Mouse (Mus musculus): ENCODE measurements around the gene Rnf220. TPM values are rescaled to one million over a fixed set of nuclear protein-coding genes. Genes with fewer than 3 reads are reported as not detected.
"Not testable (repeated sequence)": the region's sequence is repeated elsewhere in the genome, so short reads cannot be mapped to it uniquely, and the experiment has no call there.

The Rnf220 gene
- total RNA-seq, 2 experiments from 2014 or later, result 78.8 to 88.1 TPM

DNA sequence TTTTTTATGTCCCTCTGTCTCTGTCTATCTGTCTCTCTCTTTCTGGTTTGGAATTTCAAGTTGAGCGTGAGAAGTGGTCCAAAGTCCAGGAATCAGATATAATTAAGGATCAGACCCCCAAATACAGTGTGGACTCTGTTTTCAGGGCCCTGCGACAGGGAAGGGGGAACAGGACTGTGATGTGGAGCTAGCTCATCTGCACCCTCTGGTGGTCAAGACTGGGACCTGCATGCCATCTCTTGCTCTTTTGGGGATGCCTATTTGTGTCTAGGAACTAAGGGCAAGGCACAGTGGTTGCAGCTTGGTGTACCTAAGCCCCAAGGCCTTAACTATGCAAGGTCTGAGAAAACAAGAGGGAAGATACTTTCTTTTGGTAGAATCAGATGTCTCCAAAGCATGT lies 229.6 kb downstream of the Rnf220 start:
- DNase-seq, result peak; percentile 80 to 82

DNA sequence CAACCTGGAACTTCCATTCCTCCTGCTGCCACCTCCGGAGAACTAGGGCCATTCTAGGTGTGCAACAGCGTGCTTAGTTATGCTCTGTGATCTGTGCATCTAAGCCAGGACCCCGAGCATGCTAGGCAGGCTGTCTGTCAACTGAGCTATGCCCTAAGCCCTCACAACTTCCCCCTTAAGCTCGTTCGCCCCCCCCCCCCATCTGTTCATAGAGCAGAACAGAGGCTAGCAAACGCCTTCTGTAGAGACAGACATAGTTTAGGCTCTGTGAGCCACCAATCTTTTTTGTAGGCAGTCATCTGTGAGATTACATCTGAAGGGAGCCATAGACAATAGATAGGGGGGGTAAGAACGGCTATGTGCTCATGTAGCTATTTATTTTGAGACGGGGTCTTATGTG lies 233.9 kb downstream of the Rnf220 start:
- DNase-seq, result no peak

DNA sequence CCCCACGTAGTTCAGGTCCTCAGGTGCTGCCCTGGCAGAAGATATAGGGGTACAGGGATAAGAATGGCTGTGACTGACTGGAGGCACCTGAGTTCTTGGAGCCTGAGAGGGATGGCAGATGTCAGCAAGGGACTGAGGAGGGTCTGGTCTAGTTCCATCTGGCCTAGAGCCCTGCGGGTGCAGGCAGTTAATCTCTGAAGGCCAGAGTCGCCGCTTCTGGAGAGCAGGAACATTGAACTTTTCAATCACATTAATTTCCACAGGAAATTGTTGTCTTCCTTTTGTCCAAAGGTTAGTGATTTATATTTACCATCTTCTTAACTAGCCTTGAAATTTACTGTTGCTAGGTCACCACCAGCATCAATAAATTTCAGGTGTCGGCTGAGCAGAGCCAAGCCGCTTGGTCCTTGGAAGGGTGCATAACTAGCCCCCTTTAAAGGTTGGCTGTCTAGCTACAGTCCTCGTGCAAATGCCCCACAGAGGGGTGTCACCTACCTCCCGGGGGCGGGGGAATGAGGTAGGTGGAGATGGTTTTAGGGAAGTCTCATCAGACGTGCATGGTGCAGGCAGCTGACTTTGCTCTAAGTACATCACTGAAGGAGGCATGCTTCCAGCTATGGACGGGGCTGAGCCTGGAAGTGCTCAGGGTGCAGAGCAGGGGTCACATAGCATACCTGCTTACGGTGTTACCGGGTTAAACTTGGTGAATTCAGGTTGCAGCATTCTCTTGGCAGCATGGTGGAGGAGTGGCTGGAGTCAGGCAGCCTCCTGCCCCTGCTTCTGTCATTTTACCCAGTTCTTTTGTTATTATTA lies 234.5 kb downstream of the Rnf220 start:
- peak; percentile 76 to 82 for DNase-seq

DNA sequence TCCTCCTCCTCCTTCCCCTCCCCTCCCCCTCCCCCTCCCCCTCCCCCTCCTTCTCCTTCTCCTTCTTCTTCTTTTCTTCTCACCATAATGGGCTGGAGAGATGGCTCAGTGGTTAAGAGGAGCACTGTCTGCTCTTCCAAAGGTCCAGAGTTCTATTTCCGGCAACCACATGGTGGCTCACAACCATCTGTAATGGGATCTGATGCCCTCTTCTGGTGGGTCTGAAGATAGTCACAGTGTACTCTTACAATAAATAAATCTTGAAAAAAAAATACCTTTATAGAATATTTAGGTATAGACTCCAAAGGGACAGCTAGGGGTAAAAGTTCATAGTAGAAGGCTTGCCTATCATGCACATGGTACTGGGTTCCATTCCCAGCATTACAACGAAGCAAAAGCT lies 235.6 kb downstream of the Rnf220 start:
- DNase-seq, result no peak

DNA sequence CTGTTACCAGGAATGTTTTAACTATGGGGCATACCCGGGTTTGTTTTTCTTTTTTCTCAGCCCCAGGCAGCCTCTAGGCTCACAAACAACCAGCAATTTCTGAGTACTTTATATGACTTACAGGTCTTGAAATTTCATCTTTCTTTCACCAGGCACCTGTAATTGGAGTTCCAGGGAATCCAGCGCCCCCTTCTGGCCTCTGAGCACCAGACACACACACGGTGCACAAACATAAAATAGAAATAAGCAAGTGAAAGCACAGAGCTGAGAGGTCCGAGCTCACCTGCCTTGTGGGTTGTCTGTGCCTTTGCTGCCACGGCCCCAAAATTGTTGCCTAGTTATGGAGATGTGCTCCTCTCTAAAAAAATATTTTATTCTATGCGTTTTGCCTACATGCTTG lies 236.9 kb downstream of the Rnf220 start:
- not testable (repeated sequence) for DNase-seq

DNA sequence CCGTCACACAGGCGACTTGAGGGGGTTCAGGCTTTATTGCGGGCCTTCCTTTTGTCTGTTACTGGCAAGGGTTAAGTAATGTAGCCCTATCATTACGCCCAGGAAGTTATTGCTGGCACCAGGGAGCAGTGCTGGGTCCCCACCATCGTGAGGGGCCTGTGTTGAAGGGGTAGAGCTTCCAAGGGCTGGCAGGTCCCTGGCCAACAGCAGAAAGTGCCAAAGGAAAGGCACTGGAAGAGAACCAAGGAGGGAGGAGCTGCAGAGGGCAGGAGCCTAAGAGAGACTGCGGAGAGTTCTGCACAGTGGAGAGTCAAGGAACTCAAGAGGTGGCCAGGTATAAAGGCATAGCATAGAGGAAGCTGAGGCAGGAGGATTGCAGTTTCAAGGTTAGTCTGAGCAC lies 242.2 kb downstream of the Rnf220 start:
- DNase-seq, result peak; percentile 54 to 72

DNA sequence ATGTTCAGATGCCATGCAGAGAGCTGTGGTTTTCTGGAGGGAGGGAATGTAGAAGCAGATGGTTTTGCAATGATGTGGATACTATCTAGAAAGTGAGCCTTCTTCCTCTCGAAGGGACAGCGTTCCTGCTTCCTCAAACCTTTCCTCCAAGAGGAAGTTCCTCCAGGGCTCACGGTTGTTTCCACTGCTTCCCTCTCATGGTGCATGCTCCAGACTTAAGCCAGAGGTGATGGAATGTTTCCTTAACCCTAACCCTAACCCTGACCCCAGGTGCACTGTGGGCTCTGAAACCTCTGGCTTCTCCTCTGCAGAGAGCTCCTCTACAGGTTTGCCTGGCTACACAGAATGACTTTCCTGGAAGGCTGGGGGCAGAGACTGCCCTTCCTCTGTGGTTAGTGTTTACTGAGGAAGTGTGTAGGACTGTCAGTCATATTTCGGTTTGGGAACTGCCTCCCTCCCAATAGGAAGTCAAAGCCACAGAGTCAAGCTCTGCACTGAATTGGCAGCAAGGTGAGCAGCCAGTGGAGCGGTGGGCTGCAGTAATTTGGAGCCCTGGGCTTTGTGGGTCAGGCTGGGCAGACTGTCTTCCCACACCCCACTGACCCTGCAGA lies 242.7 kb downstream of the Rnf220 start:
- no peak for DNase-seq

DNA sequence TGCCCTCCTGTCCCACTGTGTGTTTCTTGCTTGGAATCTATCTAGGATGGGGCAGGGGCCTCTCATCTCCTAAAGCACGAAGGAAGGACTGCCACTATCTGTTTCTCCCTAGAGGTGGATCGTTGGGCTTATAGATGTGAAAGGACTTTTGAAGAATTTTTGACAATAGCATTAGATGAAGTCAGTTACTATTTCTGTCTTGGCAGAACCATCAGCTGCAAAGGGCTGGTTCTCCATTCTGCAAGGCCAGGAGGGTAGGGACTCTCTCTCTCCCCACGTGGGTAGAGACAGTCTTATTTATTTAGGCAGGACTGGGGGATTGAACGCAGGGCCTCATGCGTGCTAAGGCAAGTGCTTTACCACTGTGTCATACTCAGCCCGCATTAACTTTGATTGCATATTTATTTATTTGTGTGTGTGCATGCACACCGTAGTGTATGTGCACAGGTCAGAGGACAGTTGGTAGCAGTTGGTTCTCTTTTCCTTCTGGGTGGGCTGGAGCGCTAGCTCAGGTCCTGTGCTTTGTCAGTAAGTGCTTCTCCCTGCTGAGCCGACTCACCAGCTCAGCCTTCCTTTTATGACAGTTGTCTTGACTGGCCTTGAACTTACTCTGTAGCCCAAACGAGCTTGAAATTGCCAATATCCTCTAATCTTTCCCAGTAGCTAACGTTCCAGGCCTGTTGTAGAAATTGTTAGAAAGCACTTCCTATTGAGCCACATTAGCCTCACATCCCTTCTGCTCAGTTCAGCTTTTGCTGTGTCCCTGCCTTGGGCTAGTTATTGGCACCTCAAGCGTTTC lies 243.4 kb downstream of the Rnf220 start:
- peak in 1 of 2 experiments; percentile 52 for DNase-seq

DNA sequence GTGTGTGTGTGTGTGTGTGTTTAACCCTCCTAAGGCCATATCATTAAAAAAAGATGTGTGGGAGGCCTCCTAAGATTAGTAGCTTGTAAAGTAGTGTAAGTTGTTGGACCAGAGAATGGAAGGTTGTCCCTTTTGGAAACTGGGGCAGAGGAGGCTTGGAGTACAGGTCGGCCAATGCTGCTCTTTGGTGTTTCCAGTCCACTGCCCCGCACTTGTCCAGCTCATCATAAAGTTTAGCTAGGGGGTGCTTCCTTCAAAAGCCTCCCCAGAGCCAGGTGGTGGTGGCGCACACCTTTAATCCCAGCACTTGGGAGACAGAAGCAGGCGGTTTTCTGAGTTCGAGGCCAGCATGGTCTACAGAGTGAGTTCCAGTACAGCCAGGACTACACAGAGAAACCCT lies 244.1 kb downstream of the Rnf220 start:
- DNase-seq, result no peak

DNA sequence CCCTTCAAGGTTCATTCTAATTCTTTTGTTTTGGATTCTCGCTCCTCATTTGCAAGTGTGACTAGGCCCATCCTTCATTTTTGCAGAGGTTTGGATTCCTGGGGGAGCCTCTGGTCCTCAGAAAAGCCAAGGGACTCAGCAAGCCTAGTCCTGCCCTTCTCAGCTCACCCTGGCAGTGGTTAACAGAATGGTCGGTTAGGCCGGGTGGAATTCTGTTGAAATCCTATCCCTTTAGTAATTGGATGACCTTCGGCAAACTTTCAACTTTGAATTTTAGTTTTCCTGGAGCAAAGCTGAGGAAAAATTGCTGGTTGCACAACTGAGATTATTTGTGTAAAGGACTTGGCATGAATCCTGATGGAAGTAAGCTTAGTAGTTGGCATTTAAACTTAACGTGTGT lies 244.5 kb downstream of the Rnf220 start:
- DNase-seq, result peak; percentile 58 to 60

DNA sequence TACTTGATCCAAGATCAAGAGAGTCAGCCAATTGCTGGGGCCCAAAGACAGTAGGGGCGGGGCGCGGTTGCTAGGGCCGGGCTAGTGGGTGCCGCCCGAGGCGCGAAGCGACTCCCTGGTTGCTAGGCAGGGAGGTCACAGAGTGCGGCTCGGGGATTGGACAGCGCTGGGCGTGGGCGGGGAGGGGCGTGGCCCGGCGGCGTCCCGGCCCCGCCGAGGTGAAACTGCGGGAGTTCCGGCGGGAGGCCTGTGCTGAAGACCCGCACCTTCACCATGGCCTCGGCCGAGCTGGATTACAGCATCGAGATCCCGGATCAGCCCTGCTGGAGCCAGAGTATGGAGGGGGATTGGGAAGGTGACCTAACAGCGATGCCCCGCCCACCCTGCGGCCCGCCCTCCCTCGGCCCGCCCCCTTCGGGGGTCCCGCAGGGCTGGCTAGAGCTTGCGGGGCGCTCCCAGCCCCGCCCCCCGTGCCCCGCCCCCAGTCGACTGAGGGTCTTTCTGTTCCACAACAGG lies 245.0 kb downstream of the Rnf220 start, which contains the start of the genes Tmem53 and Armh1:
Tmem53 (plus strand) TSS at position 151 of the 516 bp plus-strand sequence.
Armh1 (minus strand) TSS at position 325 of the 516 bp plus-strand sequence.
- DNase-seq, result peak; percentile 97

DNA sequence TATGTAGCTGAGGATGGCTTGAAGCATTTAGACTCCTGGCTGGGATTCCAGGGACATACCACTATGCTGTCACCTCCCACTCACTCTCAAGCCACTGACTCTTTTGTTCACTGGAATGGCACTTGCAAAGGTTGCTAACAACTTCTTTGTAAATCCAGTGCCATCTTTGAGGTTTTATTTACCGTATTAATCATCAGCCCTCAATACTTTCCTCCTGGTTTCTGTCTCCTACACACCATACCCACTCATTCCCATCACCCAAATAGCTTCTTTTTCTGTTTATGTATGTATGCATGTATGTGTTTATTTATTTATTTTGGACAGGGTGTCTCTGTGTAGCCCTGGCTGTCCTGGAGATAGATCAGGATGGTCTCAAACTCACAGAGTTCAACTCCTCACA lies 245.9 kb downstream of the Rnf220 start:
- no peak for DNase-seq

DNA sequence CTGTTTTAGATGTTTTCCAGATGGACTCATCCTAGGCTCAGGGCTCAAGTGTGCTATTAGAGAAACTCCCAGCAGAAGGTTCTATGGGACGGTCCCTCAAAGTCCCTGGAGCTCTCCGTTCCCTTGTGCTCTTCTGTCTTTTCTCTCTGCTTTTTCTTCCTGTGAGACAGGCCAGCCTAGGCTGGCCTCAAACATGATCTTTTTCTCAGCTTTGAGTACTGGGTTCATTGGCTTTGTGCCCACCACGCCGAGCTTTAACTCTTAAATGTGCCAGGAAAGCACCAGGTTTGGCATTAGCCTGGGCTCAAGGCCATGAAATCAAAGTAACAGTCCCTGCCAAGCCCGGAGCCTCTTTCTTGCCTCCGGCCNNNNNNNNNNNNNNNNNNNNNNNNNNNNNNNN lies 256.0 kb downstream of the Rnf220 start:
- peak; percentile 73 to 77 for DNase-seq

DNA sequence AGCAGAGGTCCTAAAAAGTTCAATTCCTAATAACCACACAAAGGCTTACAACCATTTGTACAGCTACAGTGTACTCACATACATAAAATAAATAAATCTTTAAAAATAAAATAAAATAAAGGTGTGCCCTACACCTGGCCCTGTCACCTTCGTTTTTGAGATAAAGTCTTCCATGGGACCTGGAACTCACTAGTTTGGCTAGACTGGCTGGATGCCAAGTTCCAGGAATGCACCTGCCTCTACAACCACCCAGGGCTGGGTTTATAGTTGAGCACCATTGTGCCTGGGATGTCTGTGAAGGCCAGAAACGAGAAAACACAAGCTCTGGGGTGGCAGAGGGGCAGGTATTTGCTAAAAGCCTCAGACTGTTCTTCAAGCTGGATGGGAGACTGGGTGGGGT lies 257.7 kb downstream of the Rnf220 start:
- peak in 1 of 2 experiments; percentile 13 for DNase-seq

DNA sequence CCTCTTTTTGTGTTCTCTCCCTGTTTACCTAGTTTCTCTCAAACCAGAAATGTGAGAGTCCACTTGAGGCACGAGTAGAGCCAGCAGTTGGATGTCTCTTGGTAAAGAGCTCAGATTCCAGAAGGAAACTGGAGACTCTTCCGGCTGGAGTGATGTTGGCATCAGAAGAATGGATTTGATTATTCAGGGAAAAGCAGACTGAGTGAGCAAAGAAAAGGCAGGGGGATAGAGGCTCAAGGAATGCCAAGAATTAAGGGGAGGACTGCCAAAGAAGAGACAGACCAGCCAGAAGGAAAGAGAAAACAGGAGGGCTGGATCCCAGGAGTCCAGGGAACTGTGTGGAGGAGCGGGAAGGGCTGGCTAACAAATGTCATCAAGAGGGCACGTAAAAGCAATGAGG lies 261.0 kb downstream of the Rnf220 start:
- no peak for DNase-seq

DNA sequence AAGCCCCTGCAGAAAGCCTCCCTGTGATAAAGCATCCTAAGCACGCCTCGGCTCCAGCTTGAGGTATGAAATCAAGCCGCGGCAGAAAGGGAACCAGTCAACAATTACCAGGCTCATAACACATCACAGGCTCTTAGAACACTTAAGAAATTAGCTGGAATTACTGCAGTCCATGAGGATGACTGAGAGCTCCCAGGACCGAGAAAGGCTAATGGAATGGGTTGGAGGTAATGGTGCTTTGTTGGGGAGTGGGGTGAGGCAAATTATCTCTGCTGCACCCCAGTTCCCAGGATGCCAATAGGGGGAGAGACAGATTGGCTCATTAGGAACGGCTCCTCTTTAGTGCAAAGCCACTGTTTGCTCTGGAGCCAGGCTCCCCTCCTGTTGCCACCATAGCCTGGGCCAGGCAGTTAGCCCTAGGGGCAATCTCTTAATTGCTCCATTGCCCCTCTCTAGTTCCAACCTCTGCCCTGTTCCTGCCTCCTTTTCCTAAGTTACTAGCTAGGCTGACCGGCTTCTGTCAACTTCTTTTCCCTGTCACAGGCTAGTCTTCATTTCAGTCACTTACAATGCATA lies 262.6 kb downstream of the Rnf220 start:
- no peak for DNase-seq

DNA sequence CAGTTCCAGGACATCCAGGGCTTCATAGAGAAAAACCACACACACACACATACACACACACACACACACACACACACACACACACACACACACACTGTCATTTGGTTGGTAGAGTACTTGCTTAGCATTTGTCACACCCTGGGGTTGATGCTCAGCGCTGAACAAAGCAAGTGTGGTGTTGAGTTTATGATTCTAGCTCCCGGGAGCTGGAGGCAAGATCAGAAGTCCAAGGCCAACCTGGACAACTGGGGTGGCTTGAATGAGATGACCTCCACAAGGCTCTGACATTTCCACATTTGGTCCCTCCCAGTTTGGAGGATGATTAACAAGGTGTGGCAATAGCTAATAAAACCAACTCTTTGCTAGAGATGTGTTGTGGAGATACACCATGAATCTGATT lies 265.6 kb downstream of the Rnf220 start:
- peak in 1 of 2 experiments; percentile 27 for DNase-seq

DNA sequence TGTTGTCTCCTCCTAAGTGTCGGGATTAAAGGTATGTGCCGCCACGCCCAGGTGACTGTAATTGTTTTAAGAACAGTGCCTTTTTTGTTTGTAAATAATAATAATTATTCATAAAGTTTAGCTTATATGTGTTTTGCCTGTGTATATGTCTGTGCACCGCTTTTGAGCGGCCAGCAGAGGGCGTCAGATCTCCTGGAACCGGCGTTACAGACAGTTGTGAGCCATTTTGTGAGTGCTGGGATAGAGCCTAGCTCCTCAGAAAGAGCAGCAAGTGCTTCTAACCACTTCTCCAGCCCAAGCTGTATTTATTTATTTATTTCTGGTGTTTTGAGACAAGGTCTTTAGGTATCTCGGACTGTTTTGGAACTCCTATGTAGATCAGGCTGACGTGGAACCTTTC lies 266.5 kb downstream of the Rnf220 start:
- DNase-seq, result peak in 1 of 2 experiments; percentile 37

DNA sequence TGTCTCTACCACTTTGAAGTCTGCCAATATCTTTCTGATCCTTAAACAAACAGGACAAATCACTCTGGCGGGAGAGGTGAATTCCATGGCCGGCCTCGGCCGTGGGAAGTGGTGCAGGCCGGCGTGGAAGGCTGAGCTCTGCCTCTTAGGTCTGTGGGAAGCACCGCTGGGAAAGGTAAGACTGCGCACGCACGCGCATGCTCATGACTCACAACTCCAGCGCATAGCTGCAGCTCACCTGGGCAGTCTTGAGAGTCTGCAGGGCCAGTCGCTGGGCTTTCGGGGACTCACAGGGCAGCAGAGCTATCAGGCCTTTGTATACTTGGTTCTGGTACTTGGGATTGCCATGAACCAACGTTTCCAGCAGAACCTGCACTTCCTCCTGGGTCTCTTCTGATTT lies 267.3 kb downstream of the Rnf220 start:
- no peak for DNase-seq

DNA sequence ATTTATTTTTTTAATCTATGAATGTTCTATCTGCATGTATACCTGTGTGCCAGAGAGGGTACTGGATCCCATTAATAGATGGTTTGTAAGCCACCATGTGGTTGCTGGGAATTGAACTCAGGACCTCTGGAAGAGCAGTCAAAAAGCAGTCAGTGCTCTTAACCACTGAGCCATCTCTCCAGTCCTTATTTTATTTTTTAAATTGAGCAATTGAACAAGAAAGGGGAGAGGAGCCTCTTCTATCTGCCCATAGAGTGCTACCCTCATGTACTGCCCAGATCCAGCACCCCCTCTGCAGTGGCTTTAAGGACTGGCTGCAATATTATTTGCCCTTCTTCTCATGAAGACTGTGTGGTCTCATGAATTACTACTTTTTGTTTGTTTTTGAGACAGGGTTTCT lies 271.6 kb downstream of the Rnf220 start:
- DNase-seq, result no peak

DNA sequence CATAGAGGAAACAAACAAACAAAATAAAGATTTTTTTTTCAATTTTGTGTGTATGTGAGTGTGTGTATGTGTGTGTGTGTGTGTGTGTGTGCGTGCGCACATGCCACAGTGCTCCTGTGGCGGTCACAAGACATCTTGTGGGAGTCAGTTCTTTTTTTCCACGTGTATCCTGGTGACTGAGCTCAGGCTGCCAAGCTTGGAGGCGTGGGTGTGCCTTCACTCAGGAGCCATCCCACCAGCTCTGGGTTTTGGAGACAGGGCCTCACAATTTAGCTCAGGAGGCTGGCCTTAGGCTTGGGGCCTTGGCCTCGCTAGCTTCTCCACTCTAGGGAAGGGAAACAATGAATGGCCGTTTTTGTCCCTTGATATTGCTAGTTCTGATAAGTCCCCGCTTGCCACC lies 272.7 kb downstream of the Rnf220 start:
- DNase-seq, result no peak

DNA sequence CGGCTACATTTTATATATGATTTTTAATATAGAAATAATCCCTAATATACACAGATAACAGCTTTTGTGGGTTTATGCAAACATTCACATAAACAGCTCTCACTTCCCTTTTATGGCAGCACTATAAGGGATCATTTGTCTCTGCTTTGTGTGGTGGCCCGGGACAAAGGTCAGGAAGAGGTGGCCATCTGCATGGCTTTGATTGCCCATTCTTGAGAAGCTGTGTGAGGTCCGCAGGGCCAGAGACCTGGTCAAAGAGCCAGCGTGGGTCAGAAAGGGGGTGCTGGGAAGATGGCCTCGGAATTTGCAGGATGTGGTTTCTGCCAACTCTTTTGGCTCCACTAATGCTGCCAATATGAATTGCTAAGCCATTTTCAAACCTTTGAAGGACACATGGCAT lies 273.9 kb downstream of the Rnf220 start:
- DNase-seq, result no peak

All from adrenal gland, postnatal 36 days (tissue).